Mouse (Mus musculus): ENCODE measurements around the gene Dlgap3.

Gene Dlgap3

DNA sequence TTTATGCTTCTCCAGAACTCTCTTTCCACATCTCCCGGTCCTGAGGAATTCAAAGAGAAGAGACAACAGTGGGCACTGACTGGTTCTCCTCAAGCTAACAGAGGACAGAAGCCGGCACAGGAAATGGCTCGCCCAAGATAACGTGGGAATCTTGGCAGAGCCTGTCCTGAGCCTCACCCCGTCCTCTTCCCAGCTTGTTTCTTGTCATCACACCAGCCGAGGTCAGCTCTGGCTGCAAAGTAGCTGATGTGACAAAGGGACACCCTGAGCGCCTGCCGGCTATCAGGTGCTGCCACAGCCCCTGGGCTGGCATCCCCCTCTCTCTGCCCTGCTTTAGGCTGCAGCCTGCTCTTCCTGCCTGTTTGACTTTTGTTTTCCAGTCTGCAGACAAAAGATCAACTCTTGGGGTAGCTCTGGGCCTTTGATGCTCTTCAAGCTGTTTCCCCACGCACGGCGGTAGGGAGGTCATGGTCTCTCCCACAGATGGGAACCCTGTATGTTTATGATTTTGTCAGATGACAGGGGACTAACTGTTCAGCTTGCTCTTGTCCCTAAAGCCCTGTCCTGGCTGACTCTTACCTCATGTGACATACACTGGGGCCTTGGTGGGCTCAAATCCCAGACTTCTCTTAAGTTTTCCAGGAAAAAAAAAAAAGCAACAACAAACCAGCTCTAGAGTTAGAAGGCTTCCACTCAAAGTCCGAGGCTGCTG, 89.3 kb downstream of the Dlgap3 start:
- no peak for DNase-seq (ENCODE audit: low spot score in 2 of 2)

DNA sequence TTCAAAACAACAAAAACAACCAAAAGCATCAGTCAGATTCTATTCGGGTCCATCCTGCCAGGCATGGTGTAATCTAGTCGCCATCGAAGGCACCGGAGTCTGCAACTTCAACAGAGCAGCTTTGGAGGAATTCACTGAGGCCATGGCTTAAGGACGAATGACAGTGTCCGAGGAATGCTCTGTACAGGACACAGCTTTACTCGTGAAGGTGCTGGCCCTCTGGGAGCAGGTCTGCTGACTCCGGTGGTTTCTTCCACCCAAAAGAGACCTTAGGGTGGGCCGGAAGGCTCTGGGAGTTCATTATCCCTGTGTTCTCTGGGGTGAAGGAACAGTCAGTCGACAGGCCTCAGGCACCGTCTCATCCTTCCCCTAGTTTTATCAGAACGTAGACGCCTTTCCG, 92.6 kb downstream of the Dlgap3 start:
- no peak for DNase-seq (ENCODE audit: low spot score in 2 of 2)

DNA sequence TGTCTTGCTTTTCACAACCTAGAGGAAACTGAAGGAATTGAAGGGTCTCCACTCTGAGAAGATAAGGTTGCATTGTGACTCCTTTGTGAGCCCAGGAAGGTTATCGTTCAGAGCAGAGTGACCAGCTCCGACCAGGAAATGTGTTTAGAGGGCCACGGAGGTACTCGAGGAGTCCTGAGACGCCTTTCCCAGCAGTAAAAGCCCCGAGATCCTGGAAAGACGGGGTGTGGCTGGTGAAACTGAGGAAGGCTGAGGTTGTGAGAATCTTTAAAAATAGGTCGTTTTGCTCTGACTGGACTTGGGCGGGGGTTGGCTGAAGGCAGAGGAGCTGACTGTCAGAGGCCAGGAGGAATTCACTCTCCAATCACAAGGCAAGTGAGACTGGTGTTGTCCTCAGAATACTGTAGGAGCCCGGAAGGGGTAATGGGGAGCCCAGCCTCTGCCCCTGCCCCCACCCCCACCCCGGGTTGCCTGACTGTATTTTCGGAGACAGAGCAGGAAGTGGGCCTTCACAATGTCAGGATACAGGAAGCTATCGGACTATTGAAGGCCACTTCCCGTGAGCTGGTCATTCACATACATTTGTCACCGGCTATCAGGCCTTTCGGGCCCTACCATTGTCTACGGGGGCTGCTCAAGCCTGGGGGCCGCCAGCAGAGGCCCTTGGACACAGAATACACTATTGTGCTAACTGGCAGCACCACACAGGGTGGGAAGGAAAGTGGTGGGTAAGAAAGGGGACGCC, 94.6 kb downstream of the Dlgap3 start:
- DNase-seq (ENCODE audit: low spot score in 2 of 2), result no peak

DNA sequence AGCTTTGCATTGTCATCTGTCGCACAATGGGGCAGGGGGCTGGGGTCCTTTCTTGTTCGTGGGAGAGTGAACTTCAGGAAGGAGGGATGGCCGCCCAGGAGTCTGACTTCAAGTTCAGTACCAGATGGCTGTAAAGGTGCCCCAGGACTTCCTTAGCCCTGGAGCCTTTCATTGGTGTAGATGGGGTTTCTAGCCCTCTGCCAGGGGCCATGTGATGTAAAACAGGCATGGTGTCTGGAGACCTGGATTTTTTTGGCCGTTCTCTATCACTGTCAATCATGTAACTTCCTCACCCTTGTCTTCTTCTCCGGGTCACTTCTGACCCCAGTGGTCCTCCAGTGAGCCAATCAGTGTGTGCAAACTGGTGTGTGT, 95.2 kb downstream of the Dlgap3 start:
- no peak for DNase-seq (ENCODE audit: low spot score in 2 of 2)

DNA sequence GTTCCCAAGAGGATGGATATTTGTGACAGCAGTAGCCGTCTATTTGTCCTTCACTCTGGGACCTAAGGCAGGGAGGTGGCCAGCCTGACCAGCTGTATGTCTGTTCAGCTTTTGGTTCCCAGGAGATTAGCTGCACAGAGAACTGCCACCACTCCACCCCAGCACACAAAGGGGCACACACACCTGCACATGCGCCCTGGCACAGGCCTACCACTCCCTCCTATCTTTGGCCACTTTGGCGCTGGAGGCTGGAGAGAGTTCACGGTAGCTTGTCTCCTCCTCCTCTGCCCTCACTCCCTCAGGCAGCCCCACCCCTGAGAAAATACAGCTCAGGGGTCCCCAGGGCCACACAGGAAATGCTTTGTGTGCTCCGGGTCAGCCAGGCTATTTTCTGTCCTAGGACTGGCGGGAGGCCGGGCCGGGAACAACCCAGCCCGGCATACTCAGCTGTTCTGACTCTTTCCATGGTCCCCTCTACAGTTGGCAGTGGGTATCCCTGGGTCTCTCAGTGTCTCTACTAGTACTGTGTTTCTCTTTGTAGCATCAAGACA, 109.5 kb downstream of the Dlgap3 start:
- no peak for DNase-seq (ENCODE audit: low spot score in 2 of 2)

DNA sequence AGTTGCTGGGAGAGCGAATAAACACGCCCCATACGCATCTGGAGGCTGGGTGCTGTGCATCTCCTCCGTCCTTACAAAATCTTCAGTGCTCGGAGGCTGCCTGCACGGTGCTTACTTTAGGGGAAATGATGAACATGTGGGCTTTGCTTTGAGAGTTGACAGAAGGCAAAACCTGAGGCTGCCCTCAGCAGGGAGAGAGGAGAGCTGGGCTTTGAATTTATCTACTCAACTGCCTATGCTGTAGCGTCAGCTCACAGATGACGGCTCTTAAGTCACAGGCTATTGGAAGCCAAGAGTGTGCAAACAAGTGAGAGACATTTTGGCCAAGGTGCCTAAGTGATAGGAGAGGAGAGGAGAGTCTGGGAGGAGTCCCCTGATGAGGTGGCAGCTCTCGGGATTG, 110.2 kb downstream of the Dlgap3 start:
- no peak for DNase-seq (ENCODE audit: low spot score in 2 of 2)

Measured in spleen, postnatal 10 days (tissue).